Mouse (Mus musculus): ENCODE measurements around the gene 3300002I08Rik. TPM values are rescaled to one million over a fixed set of nuclear protein-coding genes. Genes with fewer than 3 reads are reported as not detected.
"Not testable (repeated sequence)": the region's sequence is repeated elsewhere in the genome, so short reads cannot be mapped to it uniquely, and the experiment has no call there.

The 3300002I08Rik gene
- polyA plus RNA-seq, 1 experiment: 1.3 TPM

DNA sequence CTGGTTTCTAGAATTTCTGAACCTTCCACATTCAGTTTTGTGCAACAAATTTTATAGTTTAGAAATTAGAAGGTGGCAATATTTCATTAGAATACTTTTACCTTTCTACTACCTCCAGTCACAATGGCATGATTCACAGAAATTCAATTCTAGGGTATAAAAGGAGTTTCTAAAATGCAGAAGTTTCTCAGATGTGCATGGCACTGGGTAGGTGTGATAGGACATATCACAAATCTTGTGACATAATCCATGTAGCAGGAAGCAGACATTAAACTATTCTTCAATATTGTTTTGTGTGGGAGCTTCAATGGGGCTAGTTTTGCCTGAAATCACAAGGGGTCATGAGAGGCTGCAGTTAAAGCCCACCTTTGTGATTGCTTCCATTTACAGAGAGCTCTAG lies 46.4 kb downstream of the 3300002I08Rik start:
- TF ChIP-seq POLR2A (IDR thresholded peaks at IDR 0.05; ENCODE audit: control insufficient read depth, low read depth, low read length) (no peak), CTCF (IDR thresholded peaks at IDR 0.05; ENCODE audit: control insufficient read depth, insufficient read depth, insufficient replicate concordance, low read depth, low read length) (no peak)
- Histone ChIP-seq H3K36me3 (ENCODE audit: control insufficient read depth, insufficient read depth, low read length) (no peaks in the 10 kb centered on the region), H3K4me1 (ENCODE audit: control insufficient read depth, insufficient read depth, low read length) (no peaks in the 10 kb centered on the region; the same call in 1 of the 2 replicates), H3K4me3 (ENCODE audit: control insufficient read depth, low read depth, low read length) (no peak overlapping the region), H3K27me3 (ENCODE audit: control insufficient read depth, insufficient read depth, low read length) (no peaks in the 10 kb centered on the region), H3K27ac (ENCODE audit: control insufficient read depth, insufficient read depth, low read depth, low read length) (no peak overlapping the region)

DNA sequence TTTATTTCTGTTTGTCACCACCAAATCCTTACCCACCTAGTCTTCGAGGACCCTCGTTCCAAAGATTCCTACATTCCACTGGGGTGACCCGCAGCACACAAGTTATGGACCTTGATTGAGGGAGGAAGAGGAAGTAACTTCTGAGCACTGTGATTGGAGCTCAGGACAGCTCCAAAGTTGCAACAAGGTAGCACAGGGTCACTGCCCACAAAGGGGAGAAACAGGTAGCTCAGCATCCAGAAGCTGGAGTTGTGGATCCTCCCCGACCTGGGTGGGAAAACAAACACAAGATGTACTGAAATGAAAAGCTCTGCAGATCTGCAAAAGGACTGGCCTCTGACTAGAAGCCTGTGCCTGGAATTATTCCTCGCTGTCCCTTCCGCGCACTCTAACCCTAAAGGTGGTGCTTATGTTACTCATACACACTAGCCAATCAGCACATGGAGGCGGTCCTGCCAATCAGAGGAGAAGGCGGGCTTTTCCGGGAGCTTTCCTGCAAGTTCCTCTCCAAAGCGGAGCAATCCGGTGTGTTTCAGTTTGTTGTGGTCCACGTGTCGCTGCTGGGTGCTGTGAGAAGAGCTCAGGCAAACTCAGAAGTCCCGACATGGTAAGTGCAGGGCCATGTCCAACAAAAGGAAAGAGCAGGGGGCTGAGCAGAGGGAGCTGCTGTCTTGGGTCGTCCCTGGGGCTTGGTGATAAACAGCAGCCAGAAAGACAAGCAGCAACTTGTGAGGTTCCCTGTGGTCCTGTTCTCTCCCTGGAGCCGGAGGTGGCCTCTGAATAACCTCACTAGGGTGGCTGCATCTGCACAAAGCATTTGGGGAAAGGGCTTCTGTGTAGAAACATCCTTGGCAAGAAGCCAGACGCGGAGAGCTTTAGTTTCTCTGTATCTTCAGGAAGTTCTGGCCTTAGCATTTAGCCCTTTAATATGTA lies 51.3 kb downstream of the 3300002I08Rik start:
- not testable (repeated sequence) for H3K27me3 ChIP-seq (ENCODE audit: control insufficient read depth, insufficient read depth, low read length); H3K4me1 ChIP-seq (ENCODE audit: control insufficient read depth, insufficient read depth, low read length); H3K36me3 ChIP-seq (ENCODE audit: control insufficient read depth, insufficient read depth, low read length)
- peak overlapping the region; percentile 89 for H3K4me3 ChIP-seq (ENCODE audit: control insufficient read depth, low read depth, low read length)
- peak overlapping the region; percentile 42; the same call in 1 of the 2 replicates for H3K27ac ChIP-seq (ENCODE audit: control insufficient read depth, insufficient read depth, low read depth, low read length)

DNA sequence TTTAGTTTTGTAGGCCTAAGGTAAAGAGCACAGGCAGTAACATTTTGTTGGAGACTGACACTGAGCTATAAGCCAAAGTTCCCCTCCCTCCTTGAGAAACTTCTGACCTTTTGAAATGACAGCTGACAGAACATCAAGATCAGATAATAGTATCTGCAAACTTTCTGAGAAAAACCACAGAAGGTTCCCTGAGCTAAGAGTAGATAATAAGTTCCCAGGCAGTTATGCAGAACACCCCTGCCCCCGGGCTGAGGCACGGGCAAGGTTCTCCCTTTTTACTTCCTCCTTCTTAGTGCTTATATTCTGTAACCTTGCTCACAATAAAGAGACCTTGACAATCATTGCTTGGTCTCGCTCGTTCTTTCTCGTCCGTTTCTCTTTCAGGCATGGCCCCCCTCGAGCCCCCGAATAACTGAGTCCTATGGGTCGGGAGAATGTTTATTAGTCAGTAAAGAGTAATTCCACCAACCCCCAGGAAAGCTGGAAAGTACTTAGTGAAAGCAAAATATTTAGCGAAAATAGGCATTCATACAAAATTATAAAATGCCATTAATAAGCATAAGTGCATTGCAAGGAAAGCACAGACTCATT lies 55.3 kb downstream of the 3300002I08Rik start:
- TF ChIP-seq CTCF (IDR thresholded peaks at IDR 0.05; ENCODE audit: control insufficient read depth, insufficient read depth, insufficient replicate concordance, low read depth, low read length) (no peak), POLR2A (IDR thresholded peaks at IDR 0.05; ENCODE audit: control insufficient read depth, low read depth, low read length) (no peak)
- H3K27me3 ChIP-seq (ENCODE audit: control insufficient read depth, insufficient read depth, low read length): no peaks in the 10 kb centered on the region
- peaks cover 4% of the 10 kb centered on the region for H3K4me1 ChIP-seq (ENCODE audit: control insufficient read depth, insufficient read depth, low read length)
- H3K36me3 ChIP-seq (ENCODE audit: control insufficient read depth, insufficient read depth, low read length): no peaks in the 10 kb centered on the region
- no peak overlapping the region for H3K4me3 ChIP-seq (ENCODE audit: control insufficient read depth, low read depth, low read length)
- H3K27ac ChIP-seq (ENCODE audit: control insufficient read depth, insufficient read depth, low read depth, low read length): no peak overlapping the region

DNA sequence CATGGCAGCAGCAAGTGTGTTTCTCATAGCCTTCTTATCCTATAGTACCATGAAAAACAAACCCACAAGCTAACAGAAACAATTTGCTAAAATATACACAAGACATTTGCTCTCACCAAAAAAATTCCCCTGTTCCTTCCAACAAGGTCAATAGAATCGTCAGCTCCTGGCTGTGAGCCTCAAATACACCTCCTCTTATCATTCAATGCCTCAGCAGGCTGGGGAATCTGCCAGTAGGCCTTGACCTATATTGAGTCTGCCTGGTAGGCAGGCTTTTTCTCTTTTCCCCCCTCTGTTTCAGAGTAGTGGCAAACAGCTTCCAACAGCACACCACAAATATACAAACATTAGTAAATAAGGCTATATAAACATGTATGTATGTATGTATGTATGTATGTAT lies 63.5 kb downstream of the 3300002I08Rik start:
- Histone ChIP-seq H3K36me3 (ENCODE audit: control insufficient read depth, insufficient read depth, low read length) (no peaks in the 10 kb centered on the region), H3K27ac (ENCODE audit: control insufficient read depth, insufficient read depth, low read depth, low read length) (no peak overlapping the region), H3K4me1 (ENCODE audit: control insufficient read depth, insufficient read depth, low read length) (no peaks in the 10 kb centered on the region), H3K27me3 (ENCODE audit: control insufficient read depth, insufficient read depth, low read length) (no peaks in the 10 kb centered on the region), H3K4me3 (ENCODE audit: control insufficient read depth, low read depth, low read length) (no peak overlapping the region)
- TF ChIP-seq CTCF (IDR thresholded peaks at IDR 0.05; ENCODE audit: control insufficient read depth, insufficient read depth, insufficient replicate concordance, low read depth, low read length): no peak
- no peak for TF ChIP-seq POLR2A (IDR thresholded peaks at IDR 0.05; ENCODE audit: control insufficient read depth, low read depth, low read length)

DNA sequence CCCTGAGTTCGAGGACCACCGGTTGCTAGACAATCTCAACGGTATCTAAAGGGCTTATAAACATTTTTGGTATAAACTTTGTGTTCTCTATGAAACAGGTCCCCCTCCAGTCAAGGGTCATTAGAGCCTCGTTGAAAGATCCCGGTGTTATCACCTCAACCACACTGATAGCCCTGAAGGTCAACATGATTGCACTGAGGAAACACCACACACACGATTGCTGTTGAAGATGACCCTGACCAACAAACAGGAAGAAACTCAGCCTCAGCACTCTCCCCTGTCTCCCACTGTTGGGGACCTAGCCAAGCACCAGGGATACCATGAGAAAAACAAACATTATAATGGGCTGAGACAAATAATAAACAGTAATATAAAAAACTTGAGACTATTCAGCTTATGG lies 68.9 kb downstream of the 3300002I08Rik start:
- TF ChIP-seq POLR2A (IDR thresholded peaks at IDR 0.05; ENCODE audit: control insufficient read depth, low read depth, low read length) (no peak), CTCF (IDR thresholded peaks at IDR 0.05; ENCODE audit: control insufficient read depth, insufficient read depth, insufficient replicate concordance, low read depth, low read length) (no peak)
- Histone ChIP-seq H3K4me1 (ENCODE audit: control insufficient read depth, insufficient read depth, low read length) (no peaks in the 10 kb centered on the region), H3K4me3 (ENCODE audit: control insufficient read depth, low read depth, low read length) (no peak overlapping the region), H3K27me3 (ENCODE audit: control insufficient read depth, insufficient read depth, low read length) (no peaks in the 10 kb centered on the region), H3K27ac (ENCODE audit: control insufficient read depth, insufficient read depth, low read depth, low read length) (no peak overlapping the region), H3K36me3 (ENCODE audit: control insufficient read depth, insufficient read depth, low read length) (no peaks in the 10 kb centered on the region)

Other genes starting within 250 kb of the 3300002I08Rik start
- 0.23 TPM in 2 replicates for gene Zfp120, start 226.1 kb downstream of the 3300002I08Rik start, polyA plus RNA-seq (2012; rRNA removed)
- gene Gm10770, start 183.1 kb downstream of the 3300002I08Rik start, polyA plus RNA-seq (2012; rRNA removed): not detected in 2 replicates
- gene Gm14139, start 181.0 kb downstream of the 3300002I08Rik start, polyA plus RNA-seq (2012; rRNA removed): 0.11 and 0.14 TPM in 2 replicates
- gene Zfp937, start 144.7 kb downstream of the 3300002I08Rik start, polyA plus RNA-seq (2012; rRNA removed): 0.19 and 0.25 TPM in 2 replicates
- gene Gm21994, start 107.2 kb downstream of the 3300002I08Rik start, polyA plus RNA-seq (2012; rRNA removed): 0.14 TPM in 1 of 2 replicates, not detected in the other
- gene Gm14124, start 105.2 kb downstream of the 3300002I08Rik start, polyA plus RNA-seq (2012; rRNA removed): 0.04 and 0.07 TPM in 2 replicates
- gene Gm10130, start 39.1 kb downstream of the 3300002I08Rik start, polyA plus RNA-seq (2012; rRNA removed): not detected in 2 replicates
- 0.46 and 0.59 TPM in 2 replicates for gene Zfp442, start 88.7 kb upstream of the 3300002I08Rik start, polyA plus RNA-seq (2012; rRNA removed)
- not detected in 2 replicates for gene Zfp345, start 122.3 kb upstream of the 3300002I08Rik start, polyA plus RNA-seq (2012; rRNA removed)
- 0.46 and 0.78 TPM in 2 replicates for gene Cst7, start 207.7 kb upstream of the 3300002I08Rik start, polyA plus RNA-seq (2012; rRNA removed)
- 24.1 and 31.2 TPM in 2 replicates for gene Apmap, start 245.8 kb upstream of the 3300002I08Rik start, polyA plus RNA-seq (2012; rRNA removed)

All from testis, adult 2 months (tissue).